Mouse (Mus musculus) CH12.LX (cell line): Measurements from ENCODE around the gene Pla1a. TPM values are rescaled to one million over a fixed set of nuclear protein-coding genes. Genes with fewer than 3 reads are reported as not detected.

Source experiments
- DNase-seq: peaks from one replicate; pipeline ENCODE4 v3.0.0-alpha.2; 2013; ENCODE audit errors: extremely low read depth
- H3K27ac ChIP-seq: 2 replicates; pipeline ENCODE4 v1.5.1; 2012; ENCODE audit warnings: low read depth, mild to moderate bottlenecking, control low read depth, moderate library complexity; ENCODE audit not compliant: insufficient read depth
- H3K27me3 ChIP-seq: replicated peaks from 2 replicates; pipeline ENCODE3; 2012; ENCODE audit warnings: inconsistent platforms
- H3K36me3 ChIP-seq, 2 experiments: replicated peaks in 1 of 2; 2 replicates each; pipeline versions ENCODE3 to v1.6.1; 2012; ENCODE audit warnings: inconsistent platforms in 1 of 2, low read length in 1 of 2, mild to moderate bottlenecking in 1 of 2, mixed read lengths in 1 of 2, moderate library complexity in 1 of 2; ENCODE audit not compliant: control insufficient read depth in 1 of 2, insufficient read depth in 1 of 2
- H3K4me1 ChIP-seq, 2 experiments: 2 replicates each; pipeline ENCODE4 v1.6.1; 2012; ENCODE audit warnings: inconsistent platforms in 1 of 2, moderate library complexity in 1 of 2; ENCODE audit not compliant: insufficient read depth in 2 of 2, control insufficient read depth in 1 of 2
- H3K4me2 ChIP-seq: 2 replicates; pipeline ENCODE4 v1.6.1; 2012; ENCODE audit warnings: low read depth, mild to moderate bottlenecking, control low read depth; ENCODE audit not compliant: poor library complexity, insufficient read depth, severe bottlenecking
- H3K4me3 ChIP-seq, 3 experiments: fragments of 150-350 bp in 1 of 3; sonication (generic) in 1 of 3; replicated peaks in 1 of 3; 2 replicates each; pipeline versions ENCODE3 to v1.5.1; 2011 to 2012; ENCODE audit warnings: low read depth in 2 of 3, low read length in 2 of 3, mild to moderate bottlenecking in 2 of 3, moderate library complexity in 2 of 3, control low read depth in 1 of 3, improper control_type of control experiment in 1 of 3, inconsistent platforms in 1 of 3, mixed read lengths in 1 of 3; ENCODE audit not compliant: poor library complexity in 1 of 3
- H3K79me2 ChIP-seq: replicated peaks from 2 replicates; pipeline ENCODE4 v1.6.1; 2012; ENCODE audit warnings: mild to moderate bottlenecking, moderate library complexity; ENCODE audit not compliant: control insufficient read depth, poor library complexity, insufficient read depth, severe bottlenecking; ENCODE audit errors: extremely low read depth
- H3K9ac ChIP-seq: 2 replicates; pipeline ENCODE4 v1.6.1; 2012; ENCODE audit warnings: low read depth, mild to moderate bottlenecking, control low read depth, moderate library complexity; ENCODE audit not compliant: insufficient read depth
- H3K9me3 ChIP-seq: replicated peaks from 2 replicates; pipeline ENCODE3; 2012; ENCODE audit warnings: low read length, inconsistent platforms, mixed read lengths
- BHLHE40 ChIP-seq: IDR thresholded peaks from 2 replicates; pipeline ENCODE4 v1.6.1; 2011; ENCODE audit warnings: mild to moderate bottlenecking, low read depth, low read length, improper control_type of control experiment
- CHD1 ChIP-seq: IDR thresholded peaks from 2 replicates; pipeline ENCODE4 v1.6.1; 2012; ENCODE audit warnings: low read depth, low read length, improper control_type of control experiment, inconsistent platforms
- CTCF ChIP-seq, 2 experiments: IDR thresholded peaks in 1 of 2; conservative IDR thresholded peaks in 1 of 2; 2 replicates each; pipeline ENCODE4 v1.5.1; 2011 to 2012; ENCODE audit warnings: low read depth in 2 of 2, low read length in 2 of 2, improper control_type of control experiment in 1 of 2, inconsistent platforms in 1 of 2, mild to moderate bottlenecking in 1 of 2, moderate library complexity in 1 of 2
- EP300 ChIP-seq: IDR thresholded peaks from 2 replicates; pipeline ENCODE4 v1.6.1; 2011; ENCODE audit warnings: low read length, improper control_type of control experiment
- ETS1 ChIP-seq: conservative IDR thresholded peaks from 2 replicates; pipeline ENCODE4 v1.6.1; 2012; ENCODE audit warnings: low read depth, mild to moderate bottlenecking, inconsistent platforms, low read length, improper control_type of control experiment, moderate library complexity
- GABPA ChIP-seq: IDR thresholded peaks from 2 replicates; pipeline ENCODE4 v1.6.1; 2012; ENCODE audit warnings: low read depth, low read length, improper control_type of control experiment, inconsistent platforms; ENCODE audit not compliant: insufficient replicate concordance
- IRF4 ChIP-seq: IDR thresholded peaks from 2 replicates; pipeline ENCODE4 v1.6.1; 2014; ENCODE audit warnings: low read depth, mild to moderate bottlenecking, inconsistent platforms, low read length, improper control_type of control experiment
- JUN ChIP-seq: IDR thresholded peaks from 2 replicates; pipeline ENCODE4 v1.6.1; 2011; ENCODE audit warnings: low read depth, mild to moderate bottlenecking, low read length, improper control_type of control experiment, moderate library complexity; ENCODE audit not compliant: insufficient read depth
- JUND ChIP-seq: conservative IDR thresholded peaks from 2 replicates; pipeline ENCODE4 v1.6.1; 2011; ENCODE audit warnings: low read depth, low read length, improper control_type of control experiment
- MAFK ChIP-seq: IDR thresholded peaks from 2 replicates; pipeline ENCODE4 v1.6.1; 2011; ENCODE audit warnings: low read length, improper control_type of control experiment; ENCODE audit not compliant: insufficient replicate concordance
- MAX ChIP-seq: IDR thresholded peaks from 2 replicates; pipeline ENCODE4 v1.6.1; 2011; ENCODE audit warnings: low read length, improper control_type of control experiment
- MAZ ChIP-seq: IDR thresholded peaks from 2 replicates; pipeline ENCODE4 v1.6.1; 2012; ENCODE audit warnings: low read depth, mild to moderate bottlenecking, inconsistent platforms, low read length, improper control_type of control experiment, moderate library complexity
- MEF2A ChIP-seq: IDR thresholded peaks from 2 replicates; pipeline ENCODE4 v1.6.1; 2014; ENCODE audit warnings: low read depth, mild to moderate bottlenecking, inconsistent platforms, low read length, improper control_type of control experiment, borderline replicate concordance
- MYC ChIP-seq: IDR thresholded peaks from 2 replicates; pipeline ENCODE4 v1.6.1; 2011; ENCODE audit warnings: low read depth, mild to moderate bottlenecking, improper control_type of control experiment, low read length
- NRF1 ChIP-seq: IDR thresholded peaks from 2 replicates; pipeline ENCODE4 v1.6.1; 2014; ENCODE audit warnings: low read depth, mild to moderate bottlenecking, inconsistent platforms, low read length, improper control_type of control experiment, moderate library complexity
- PAX5 ChIP-seq: IDR thresholded peaks from 2 replicates; pipeline ENCODE4 v1.6.1; 2012; ENCODE audit warnings: low read length, inconsistent platforms, mixed read lengths
- POLR2A ChIP-seq: IDR thresholded peaks from 2 replicates; pipeline ENCODE4 v1.6.1; 2011; ENCODE audit warnings: low read depth, mild to moderate bottlenecking, improper control_type of control experiment, low read length
- POLR2AphosphoS2 ChIP-seq: IDR thresholded peaks from 2 replicates; pipeline ENCODE4 v1.6.1; 2011; ENCODE audit warnings: low read depth, low read length, improper control_type of control experiment
- RAD21 ChIP-seq: IDR thresholded peaks from 2 replicates; pipeline ENCODE4 v1.6.1; 2011; ENCODE audit warnings: low read depth, mild to moderate bottlenecking, low read length, improper control_type of control experiment, moderate library complexity
- RCOR1 ChIP-seq: conservative IDR thresholded peaks from 2 replicates; pipeline ENCODE4 v1.6.1; 2012; ENCODE audit warnings: low read depth, mild to moderate bottlenecking, inconsistent platforms, low read length, improper control_type of control experiment
- SIN3A ChIP-seq: IDR thresholded peaks from 2 replicates; pipeline ENCODE4 v1.6.1; 2012; ENCODE audit warnings: low read length, improper control_type of control experiment, inconsistent platforms
- SMC3 ChIP-seq: IDR thresholded peaks from 2 replicates; pipeline ENCODE4 v1.6.1; 2011; ENCODE audit warnings: low read depth, low read length, improper control_type of control experiment
- TBP ChIP-seq: conservative IDR thresholded peaks from 2 replicates; pipeline ENCODE4 v1.6.1; 2011; ENCODE audit warnings: low read depth, low read length, improper control_type of control experiment
- TCF12 ChIP-seq: IDR thresholded peaks from 2 replicates; pipeline ENCODE4 v1.6.1; 2014; ENCODE audit warnings: low read depth, mild to moderate bottlenecking, inconsistent platforms, low read length, improper control_type of control experiment
- UBTF ChIP-seq: IDR thresholded peaks from 2 replicates; pipeline ENCODE4 v1.6.1; 2012; ENCODE audit warnings: low read depth, mild to moderate bottlenecking, inconsistent platforms, low read length, improper control_type of control experiment, moderate library complexity
- USF1 ChIP-seq: IDR thresholded peaks from 2 replicates; pipeline ENCODE4 v1.6.1; 2014; ENCODE audit warnings: low read depth, mild to moderate bottlenecking, inconsistent platforms, low read length, improper control_type of control experiment
- USF2 ChIP-seq: conservative IDR thresholded peaks from 2 replicates; pipeline ENCODE4 v1.6.1; 2011; ENCODE audit warnings: low read depth, low read length, improper control_type of control experiment
- ZKSCAN1 ChIP-seq: IDR thresholded peaks from 2 replicates; pipeline ENCODE4 v1.6.1; 2012; ENCODE audit warnings: low read depth, inconsistent platforms, low read length, improper control_type of control experiment, borderline replicate concordance
- ZMIZ1 ChIP-seq: IDR thresholded peaks from 2 replicates; pipeline ENCODE4 v1.6.1; 2012; ENCODE audit warnings: low read depth, mild to moderate bottlenecking, inconsistent platforms, low read length, improper control_type of control experiment
- ZNF384 ChIP-seq: IDR thresholded peaks from 2 replicates; pipeline ENCODE4 v1.6.1; 2012; ENCODE audit warnings: low read depth, low read length, improper control_type of control experiment, inconsistent platforms
- dilution Hi-C: fragments of 300-500 bp; cut with MboI; formaldehyde crosslinking; loops from 2 replicates; pipeline ENCODE4 v1.14.3; 2020; ENCODE audit warnings: low sequenced_read_pairs; ENCODE audit not compliant: extremely low pct_unique_long_range_greater_than_20kb, extremely low pct_ligation_motif_present
- in situ Hi-C: fragments of 300-500 bp; cut with MboI; formaldehyde crosslinking; loops from 3 replicates; pipeline ENCODE4 v1.14.3; 2019; ENCODE audit warnings: low sequenced_read_pairs, low pct_ligation_motif_present, low pct_unique_long_range_greater_than_20kb, mixed read lengths
- polyA plus RNA-seq: library from polyadenylated mRNA; unstranded; fragments of >175 nt; gene quantifications from 2 replicates; pipeline ENCODE4 v1.2.1, GENCODE M21; 2012; ENCODE audit warnings: low read depth; ENCODE audit not compliant: insufficient read length
- total RNA-seq, 2 experiments: library from RNA; depleted of rRNA; stranded (reverse); fragments of 300-350 nt in 1 of 2; fragments of >200 nt in 1 of 2; gene quantifications; 2 replicates each; pipeline ENCODE4 v1.2.3; 2012 to 2014

Pla1a gene
- total and polyA plus RNA-seq, 3 experiments: 9.3 to 27.9 (median 14.3) TPM

DNA sequence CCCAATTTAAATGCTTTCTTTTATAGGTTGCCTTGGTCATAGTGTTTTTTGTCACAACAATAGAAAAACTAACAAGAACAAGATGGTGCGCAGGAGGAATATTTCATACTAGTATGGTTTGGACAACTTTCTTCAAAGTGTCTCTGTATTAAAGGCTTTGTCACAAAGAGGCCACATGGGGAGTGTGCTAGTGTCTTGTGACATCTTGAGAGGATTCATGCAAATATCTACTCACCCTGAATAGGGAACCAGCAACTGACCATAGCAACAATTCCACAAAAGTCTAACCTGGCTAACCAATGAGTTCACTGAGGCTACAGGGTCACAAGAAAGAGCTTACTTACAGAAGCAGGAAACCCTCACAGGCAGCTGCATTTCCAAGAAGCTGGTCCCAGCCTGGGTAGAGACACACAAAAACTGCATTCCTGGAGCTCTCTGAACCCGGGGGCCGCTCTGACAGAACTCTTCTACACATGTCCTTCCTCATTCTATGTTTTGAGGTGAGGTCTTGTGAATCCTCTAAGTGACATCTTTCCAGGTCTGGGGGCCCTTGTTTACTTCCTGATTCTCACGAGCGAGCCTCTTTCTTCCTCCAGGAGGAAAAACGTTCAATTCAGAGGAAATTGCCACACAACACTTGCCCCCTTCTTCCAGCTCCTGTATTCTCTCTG, 37.8 kb downstream of the Pla1a start (continued):
- no peak for TF ChIP-seq MAFK
- no peak for TF ChIP-seq ZKSCAN1
- TF ChIP-seq TCF12: peak; percentile 72

GRCm38 (mm10) chr16:38394191-38394618, 38.7 kb downstream of the Pla1a start:
- peak overlapping the region; percentile 93 for H3K9ac ChIP-seq
- peak overlapping the region; percentile 99 for H3K27ac ChIP-seq
- no peaks in the 10 kb centered on the region for H3K9me3 ChIP-seq
- H3K4me3 ChIP-seq: no peak overlapping the region
- peaks cover 0 to 2% of the 10 kb centered on the region in 2 experiments for H3K36me3 ChIP-seq
- H3K4me1 ChIP-seq: peaks cover 38 to 78% of the 10 kb centered on the region in 2 experiments
- H3K4me2 ChIP-seq: peak overlapping the region; percentile 13; the same call in 1 of the 2 replicates
- no peak for DNase-seq
- dilution Hi-C loops (no loop called here), in situ Hi-C loops (no loop called here)
- TF ChIP-seq JUND (peak; percentile 92), MAZ (no peak), USF2 (no peak), MEF2A (0 out of 2 replicates have a peak, but pooled peaks have one; percentile 8), PAX5 (no peak), ZNF384 (no peak), IRF4 (no peak), SIN3A (no peak), GABPA (peak; percentile 17; the same call in 1 of the 2 replicates), POLR2AphosphoS2 (no peak), ETS1 (peak; percentile 76; the same call in 1 of the 2 replicates), MAX (no peak; the same call in 1 of the 2 replicates), BHLHE40 (peak; percentile 37; the same call in 1 of the 2 replicates), TBP (peak; percentile 71; the same call in 1 of the 2 replicates), NRF1 (no peak), CHD1 (no peak), ZMIZ1 (no peak), RAD21 (no peak), USF1 (no peak), TCF12 (0 out of 2 replicates have a peak, but pooled peaks have one; percentile 0), MYC (no peak; the same call in 1 of the 2 replicates), JUN (peak; percentile 94), POLR2A (no peak), SMC3 (no peak), RCOR1 (no peak), EP300 (peak; percentile 58; the same call in 1 of the 2 replicates), CTCF (conservative IDR thresholded peaks at IDR 0.05 in 1 of 2, IDR thresholded peaks at IDR 0.05 in 1 of 2; ENCODE audit: low read depth in 2 of 2, low read length in 2 of 2) (no peak), UBTF (no peak)
- H3K79me2 ChIP-seq: no peaks in the 10 kb centered on the region; the same call in 1 of the 2 replicates
- H3K27me3 ChIP-seq: no peaks in the 10 kb centered on the region
